ENCODE assay signal across 12 mouse cellular contexts in genomic region chrX:31176137-31176536, GRCm38 (mm10). TPM values are rescaled to one million over a fixed set of nuclear protein-coding genes. Genes with fewer than 3 reads are reported as not detected.
"Had no signal": no experiment of that assay in that cellular context is flagged by ENCODE, and none has a peak within 500 bp of the region (broad histone marks: within the 10 kb centered on the region; RNA-seq: fewer than 3 reads in every experiment).

No protein-coding gene starts in this region.

RNA-seq across cellular contexts. Expression of gene Btbd35f29, which starts 58.7 kb away (rescaled TPM):
- polyA plus RNA-seq: neural tube, embryonic 13.5 days; neural tube, embryonic 14.5 days; neural tube, embryonic 15.5 days; small intestine, adult 2 months; spleen, adult 2 months; stomach, embryonic 14.5 days; stomach, embryonic 15.5 days; stomach, embryonic 16.5 days; stomach, postnatal 0 days; thymus, adult 2 months; thymus, postnatal 0 days; urinary bladder, adult 2 months had no signal
